Mouse (Mus musculus): ENCODE results near the gene Irf4.

Irf4 gene

GRCm38 (mm10) chr13:30738310-30738840, 10.7 kb upstream of the Irf4 start:
- DNase-seq (ENCODE audit: low read depth, low spot score), result no peak

GRCm38 (mm10) chr13:30741172-30741571, 7.9 kb upstream of the Irf4 start:
- DNase-seq (ENCODE audit: low read depth, low spot score), result no peak

- no peak for DNase-seq (ENCODE audit: low read depth, low spot score)
Measured at GRCm38 (mm10) chr13:30742411-30742970, 6.5 kb upstream of the Irf4 start.

GRCm38 (mm10) chr13:30745121-30745520, 3.9 kb upstream of the Irf4 start:
- no peak for DNase-seq (ENCODE audit: low read depth, low spot score)

- DNase-seq (ENCODE audit: low read depth, low spot score), result no peak
Measured at GRCm38 (mm10) chr13:30747068-30747467, 2.0 kb upstream of the Irf4 start.

- no peak for DNase-seq (ENCODE audit: low read depth, low spot score)
Measured at GRCm38 (mm10) chr13:30747504-30747903, 1.5 kb upstream of the Irf4 start.

GRCm38 (mm10) chr13:30748321-30748720, 705 bp upstream of the Irf4 start:
- no peak for DNase-seq (ENCODE audit: low read depth, low spot score)

GRCm38 (mm10) chr13:30749557-30750141, 623 bp downstream of the Irf4 start:
- no peak for DNase-seq (ENCODE audit: low read depth, low spot score)

GRCm38 (mm10) chr13:30750461-30751303, 1.7 kb downstream of the Irf4 start:
- no peak for DNase-seq (ENCODE audit: low read depth, low spot score)

- no peak for DNase-seq (ENCODE audit: low read depth, low spot score)
Measured at GRCm38 (mm10) chr13:30751304-30751580, 2.2 kb downstream of the Irf4 start.

GRCm38 (mm10) chr13:30752581-30753187, 3.7 kb downstream of the Irf4 start:
- DNase-seq (ENCODE audit: low read depth, low spot score), result no peak

- no peak for DNase-seq (ENCODE audit: low read depth, low spot score)
Measured at GRCm38 (mm10) chr13:30753441-30753840, 4.4 kb downstream of the Irf4 start.

GRCm38 (mm10) chr13:30754066-30754465, 5.0 kb downstream of the Irf4 start:
- no peak for DNase-seq (ENCODE audit: low read depth, low spot score)

- no peak for DNase-seq (ENCODE audit: low read depth, low spot score)
Measured at GRCm38 (mm10) chr13:30754825-30755476, 5.9 kb downstream of the Irf4 start.

- no peak for DNase-seq (ENCODE audit: low read depth, low spot score)
Measured at GRCm38 (mm10) chr13:30755577-30755976, 6.6 kb downstream of the Irf4 start.

GRCm38 (mm10) chr13:30755998-30756639, 7.1 kb downstream of the Irf4 start:
- no peak for DNase-seq (ENCODE audit: low read depth, low spot score)

GRCm38 (mm10) chr13:30757264-30757900, 8.4 kb downstream of the Irf4 start:
- no peak for DNase-seq (ENCODE audit: low read depth, low spot score)

GRCm38 (mm10) chr13:30758789-30759381, 9.9 kb downstream of the Irf4 start:
- no peak for DNase-seq (ENCODE audit: low read depth, low spot score)

GRCm38 (mm10) chr13:30760374-30761090, 11.5 kb downstream of the Irf4 start:
- no peak for DNase-seq (ENCODE audit: low read depth, low spot score)

GRCm38 (mm10) chr13:30761151-30761631, 12.2 kb downstream of the Irf4 start:
- no peak for DNase-seq (ENCODE audit: low read depth, low spot score)

All from WW6 (cell line).